Mouse (Mus musculus): ENCODE measurements around the gene Man2a1.

Man2a1 gene

GRCm38 (mm10) chr17:64600372-64601090, at the start of gene Man2a1:
TSS of gene Man2a1 (plus strand) at chr17:64600736.
- DNase-seq = peak; percentile 91

DNA sequence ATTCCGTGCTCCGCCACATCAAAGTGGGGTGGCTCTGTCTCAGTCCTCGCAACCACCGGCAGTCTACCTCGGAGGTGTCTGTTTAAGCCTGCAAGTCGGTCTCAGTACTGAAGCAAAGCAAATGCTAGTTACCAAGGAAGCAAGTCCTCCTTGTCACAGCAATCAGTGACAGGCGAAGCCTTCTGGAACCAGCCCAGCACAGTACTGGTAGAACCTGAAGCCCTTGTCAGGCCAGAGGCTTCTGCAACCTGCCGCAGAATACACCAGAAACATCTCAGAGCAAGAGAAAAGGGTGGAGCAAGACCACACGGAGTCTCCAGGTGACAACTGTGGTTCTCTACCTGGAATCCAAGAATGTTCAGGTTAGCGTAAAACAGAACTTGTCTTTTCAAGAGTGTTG, 47.2 kb upstream of the Man2a1 start:
- DNase-seq = no peak

DNA sequence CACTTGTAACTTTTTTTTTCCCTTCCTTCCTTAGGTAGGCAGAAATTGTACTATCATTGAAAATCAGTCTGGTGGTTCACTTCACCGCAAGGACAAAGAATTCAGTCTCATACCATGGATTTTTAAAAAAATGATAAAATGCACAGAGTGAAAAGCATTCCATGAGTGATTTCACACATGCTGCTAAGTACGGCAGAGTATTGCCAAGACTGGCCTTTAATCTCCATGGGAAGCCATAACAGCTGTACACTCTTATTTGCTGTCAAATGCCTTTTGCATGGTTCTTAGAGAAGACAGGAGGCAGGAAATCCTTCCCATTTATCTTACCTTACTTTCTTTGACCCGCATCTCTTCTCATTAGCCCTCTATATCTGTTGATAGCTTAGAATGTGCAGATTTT, 45.6 kb upstream of the Man2a1 start:
- no peak for DNase-seq

DNA sequence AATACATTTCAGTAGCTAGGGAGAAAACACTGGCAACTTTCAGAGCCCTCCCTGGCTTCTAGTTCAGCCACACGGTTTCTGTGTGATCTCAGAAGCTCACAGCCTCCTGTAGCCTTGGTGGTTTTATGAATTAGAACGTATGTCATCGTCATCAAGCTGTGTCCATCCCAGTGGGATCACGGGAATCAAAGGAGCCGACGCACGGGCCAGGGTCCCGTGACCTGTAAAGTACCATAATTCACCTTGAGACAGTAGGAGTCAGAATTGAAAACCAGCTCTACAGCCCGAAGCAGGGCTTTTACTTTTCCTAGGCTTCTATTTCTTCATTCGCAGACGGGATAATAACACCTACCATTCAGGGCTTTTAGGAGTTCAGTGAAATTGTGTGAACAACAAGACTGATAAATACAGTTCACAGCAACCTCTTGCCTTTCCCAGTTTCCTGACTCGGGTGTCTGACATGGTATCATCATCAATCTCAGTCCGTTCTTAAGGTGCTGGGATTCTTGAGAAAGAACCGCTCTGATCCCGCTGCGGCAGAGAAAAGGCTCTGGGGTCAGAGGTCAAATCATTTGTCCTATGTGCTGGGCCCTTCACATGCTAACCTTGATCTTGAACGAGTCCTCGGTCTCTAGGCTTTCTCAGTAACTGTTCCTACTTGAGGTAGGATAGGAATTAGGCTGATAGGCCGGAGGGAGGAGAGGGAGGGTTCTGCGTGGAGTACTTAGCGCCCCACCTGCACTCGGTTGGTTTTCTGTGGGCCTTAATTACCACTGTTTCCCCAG, 43.7 kb upstream of the Man2a1 start:
- no peak for DNase-seq

- DNase-seq = no peak
Measured at GRCm38 (mm10) chr17:64558994-64559540, 41.5 kb upstream of the Man2a1 start.

DNA sequence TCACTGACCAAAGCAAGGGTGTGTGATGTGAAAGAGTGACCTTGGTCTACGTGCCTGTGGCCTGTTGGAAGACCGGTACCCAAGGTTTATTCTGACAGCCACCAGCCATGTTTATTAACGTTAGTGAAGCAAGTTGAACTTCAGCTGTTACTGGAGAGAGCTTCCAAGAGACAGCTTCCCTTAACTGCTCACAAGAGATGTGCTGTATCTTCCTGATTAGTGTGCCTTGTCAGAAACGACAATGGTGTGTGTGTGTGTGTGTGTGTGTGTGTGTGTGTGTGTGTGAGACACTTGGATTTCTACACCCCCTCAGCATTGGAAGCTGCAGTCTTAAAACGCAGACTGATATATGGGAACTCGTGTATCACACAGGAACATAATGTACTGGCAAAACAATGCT, 34.1 kb upstream of the Man2a1 start:
- DNase-seq = no peak

DNA sequence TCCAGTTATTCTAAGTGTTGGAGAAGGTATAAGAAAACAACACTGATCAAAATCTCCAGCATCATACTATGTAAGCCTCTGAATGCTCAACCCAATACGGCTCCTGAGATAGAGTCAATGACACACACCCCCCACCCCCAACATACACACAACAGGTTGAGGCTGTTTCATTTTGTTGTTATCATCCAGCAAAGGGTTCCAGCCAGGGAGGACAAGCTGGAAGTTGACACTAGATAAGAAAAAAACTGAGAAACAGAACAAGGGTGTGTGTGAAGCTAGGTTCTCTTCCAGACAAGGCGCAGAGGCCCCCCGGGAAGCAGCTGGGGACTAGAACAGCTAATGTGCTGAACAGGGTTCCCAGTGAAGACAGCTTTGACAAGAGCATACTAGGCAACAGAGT, 33.0 kb upstream of the Man2a1 start:
- DNase-seq = no peak

GRCm38 (mm10) chr17:64573981-64574380, 26.6 kb upstream of the Man2a1 start:
- peak; percentile 14 for DNase-seq

DNA sequence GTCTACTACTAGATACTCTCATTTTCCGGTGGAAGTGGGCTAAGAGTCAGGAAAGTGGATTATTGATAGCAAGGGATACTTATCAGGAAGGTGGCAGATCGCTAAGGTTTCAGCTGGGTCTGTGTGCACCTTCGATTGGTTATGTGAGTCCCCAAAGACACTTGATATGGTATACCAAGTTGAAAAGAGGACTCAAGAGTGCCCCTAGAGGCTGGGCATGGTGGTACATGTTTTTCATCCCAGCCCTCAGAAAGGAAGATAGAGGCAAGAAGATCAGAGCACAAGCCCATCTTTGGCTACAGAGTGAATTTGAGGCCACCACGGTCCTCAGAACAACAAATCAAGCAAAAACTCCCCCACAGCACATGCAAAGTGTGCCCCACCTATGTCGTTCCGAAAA, 25.3 kb upstream of the Man2a1 start:
- no peak for DNase-seq

- no peak for DNase-seq
Measured at GRCm38 (mm10) chr17:64577485-64577884, 23.1 kb upstream of the Man2a1 start.

DNA sequence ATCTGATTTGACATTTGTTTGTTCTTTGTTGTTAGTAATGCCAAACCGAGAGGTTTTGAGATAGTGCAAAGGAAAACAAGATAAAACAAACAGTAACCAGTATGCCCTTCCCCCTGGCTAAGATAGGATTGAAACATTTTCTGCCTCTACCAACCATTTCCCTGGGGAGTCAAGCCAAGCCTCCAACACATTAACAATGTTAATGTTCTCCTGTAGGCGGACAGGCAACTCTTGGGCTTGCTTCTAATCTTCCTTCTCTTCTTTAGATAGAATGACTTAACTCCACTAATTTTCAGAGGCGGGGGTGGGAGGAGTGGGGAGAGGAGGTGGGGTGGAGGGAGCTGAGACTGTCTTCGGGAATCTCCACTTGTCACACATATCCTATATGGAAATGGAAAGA, 22.2 kb upstream of the Man2a1 start:
- no peak for DNase-seq

DNA sequence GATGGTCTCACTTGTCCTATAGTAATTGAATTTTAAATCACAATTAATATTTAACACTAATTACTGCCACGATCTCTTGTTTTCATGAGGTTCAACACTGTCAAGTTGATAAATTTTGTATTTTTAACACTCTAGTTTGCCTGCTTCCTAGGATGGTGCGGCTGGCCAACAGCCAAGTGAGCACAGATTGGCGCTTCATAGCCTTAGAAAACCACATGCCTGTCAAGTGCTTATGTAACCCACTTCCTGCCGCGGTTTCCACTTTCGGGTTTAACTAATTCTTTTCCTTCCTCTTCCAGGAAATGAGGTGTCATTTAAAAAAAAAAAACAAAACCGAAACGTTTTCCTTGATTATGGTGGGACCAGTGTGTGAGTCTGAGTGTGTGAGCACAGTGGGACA, 20.8 kb upstream of the Man2a1 start:
- peak; percentile 79 for DNase-seq

GRCm38 (mm10) chr17:64581133-64581532, 19.4 kb upstream of the Man2a1 start:
- DNase-seq = no peak

DNA sequence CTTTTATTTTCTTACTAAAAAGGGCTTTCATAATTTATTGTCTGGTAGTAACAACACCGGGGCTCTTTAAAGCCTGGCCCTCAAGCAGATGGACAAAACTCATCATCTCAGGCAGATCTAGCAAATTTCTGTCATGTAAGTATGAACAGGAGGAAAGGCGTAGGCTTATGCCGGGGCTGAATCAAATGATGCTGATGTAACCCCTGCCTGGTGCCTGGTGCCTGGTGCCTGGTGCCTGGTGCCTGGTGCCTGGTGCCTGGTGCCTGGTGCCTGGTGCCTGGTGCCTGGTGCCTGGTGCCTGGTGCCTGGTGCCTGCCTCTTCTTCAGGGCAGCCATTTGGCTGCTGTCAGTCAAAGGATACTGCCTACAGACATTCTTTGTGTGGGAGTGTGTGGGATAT, 18.6 kb upstream of the Man2a1 start:
- peak; percentile 52 for DNase-seq

DNA sequence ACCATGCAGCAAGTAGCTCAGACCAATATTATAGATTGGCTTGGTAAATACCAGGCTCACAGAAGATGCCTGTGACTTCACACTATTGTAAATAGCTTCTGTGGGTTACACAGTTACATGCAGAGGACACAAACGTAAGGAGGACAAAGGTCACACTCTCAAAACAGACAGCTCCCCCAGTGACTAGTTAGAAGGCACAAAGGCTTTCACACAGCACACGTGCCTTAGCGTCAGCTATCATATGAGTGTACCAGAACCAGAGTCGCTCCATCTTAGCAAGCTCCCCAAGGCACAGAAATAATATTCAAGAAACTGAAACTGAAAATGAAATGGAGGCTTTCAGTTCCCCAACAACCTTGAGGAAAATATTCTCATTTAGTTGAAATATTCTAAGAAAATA, 10.1 kb upstream of the Man2a1 start:
- DNase-seq = no peak

DNA sequence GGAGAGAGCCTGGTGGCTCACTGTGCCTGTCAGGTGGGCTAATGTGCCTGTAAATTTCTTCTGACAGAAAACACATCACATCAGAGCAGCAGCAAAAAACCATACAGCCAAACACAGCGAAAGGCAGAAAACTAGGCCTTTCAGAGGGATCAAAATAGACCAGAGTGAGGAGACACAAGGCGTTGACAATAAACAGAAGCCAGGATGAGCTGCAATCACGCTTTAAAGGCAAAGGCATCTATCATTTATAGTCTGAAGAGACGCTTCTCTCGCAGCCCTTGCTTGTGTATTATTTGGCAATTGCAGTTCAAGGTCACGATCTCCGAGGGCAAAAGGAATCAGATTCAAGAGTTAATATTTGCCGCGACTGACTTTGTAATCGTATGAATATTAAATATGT, 9.2 kb upstream of the Man2a1 start:
- no peak for DNase-seq

GRCm38 (mm10) chr17:64592355-64592754, 8.2 kb upstream of the Man2a1 start:
- DNase-seq = no peak

GRCm38 (mm10) chr17:64592788-64593187, 7.7 kb upstream of the Man2a1 start:
- no peak for DNase-seq

- DNase-seq = no peak
Measured at GRCm38 (mm10) chr17:64597770-64598169, 2.8 kb upstream of the Man2a1 start.

DNA sequence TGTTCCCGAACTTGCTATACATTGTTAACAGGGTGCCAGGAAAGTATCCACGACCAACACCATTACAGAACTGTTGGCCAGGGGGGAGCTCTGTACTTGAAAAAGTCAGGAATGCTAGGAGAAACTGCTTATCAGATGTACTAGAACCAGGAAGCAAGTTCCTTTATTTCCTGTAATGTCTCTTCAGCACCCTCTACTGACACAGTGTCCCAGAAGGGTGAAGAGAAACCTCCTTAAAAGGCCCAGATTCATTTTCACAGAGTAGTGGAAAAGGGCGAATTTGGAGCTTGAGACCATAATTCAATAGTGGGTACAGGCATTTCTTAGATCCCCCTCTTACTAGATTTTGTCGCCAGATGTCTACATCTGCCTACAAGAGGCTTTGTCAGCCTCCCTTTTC, 620 bp upstream of the Man2a1 start:
- no peak for DNase-seq

DNA sequence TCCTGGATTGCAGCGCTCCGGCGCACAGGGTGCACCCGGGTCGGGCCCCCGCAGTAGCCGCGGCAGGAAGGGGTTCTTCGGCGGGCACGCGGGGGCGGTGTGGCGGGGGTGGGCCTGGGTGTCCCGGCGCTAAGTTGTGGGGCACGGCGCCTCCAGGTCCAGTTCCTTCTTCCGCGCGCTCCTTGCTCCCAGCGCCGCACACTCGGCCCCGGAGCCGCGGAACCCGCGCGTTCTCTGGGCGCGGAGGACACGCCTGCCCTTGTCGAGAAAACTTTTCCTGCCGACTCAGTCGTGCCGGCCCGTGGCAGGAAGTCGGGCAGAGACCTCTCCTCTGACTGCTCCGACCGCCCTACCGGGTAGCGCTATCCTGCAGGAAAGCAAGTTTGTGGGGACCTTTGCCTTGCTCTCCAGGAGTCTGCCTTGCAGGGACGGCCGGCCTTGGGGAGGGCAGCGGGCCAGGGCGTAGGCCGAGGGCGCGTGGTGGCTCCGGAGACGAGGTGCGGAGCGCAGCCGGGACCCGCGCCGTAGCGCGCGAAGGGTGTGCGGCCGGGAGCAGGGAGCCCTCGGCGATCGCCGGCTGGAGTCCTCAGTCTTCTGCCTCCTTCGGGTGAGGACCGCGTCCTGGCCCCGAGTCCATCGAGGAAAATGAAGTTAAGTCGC, 685 bp downstream of the Man2a1 start:
- DNase-seq = no peak

- no peak for DNase-seq
Measured at GRCm38 (mm10) chr17:64601751-64602578, 1.4 kb downstream of the Man2a1 start.

DNA sequence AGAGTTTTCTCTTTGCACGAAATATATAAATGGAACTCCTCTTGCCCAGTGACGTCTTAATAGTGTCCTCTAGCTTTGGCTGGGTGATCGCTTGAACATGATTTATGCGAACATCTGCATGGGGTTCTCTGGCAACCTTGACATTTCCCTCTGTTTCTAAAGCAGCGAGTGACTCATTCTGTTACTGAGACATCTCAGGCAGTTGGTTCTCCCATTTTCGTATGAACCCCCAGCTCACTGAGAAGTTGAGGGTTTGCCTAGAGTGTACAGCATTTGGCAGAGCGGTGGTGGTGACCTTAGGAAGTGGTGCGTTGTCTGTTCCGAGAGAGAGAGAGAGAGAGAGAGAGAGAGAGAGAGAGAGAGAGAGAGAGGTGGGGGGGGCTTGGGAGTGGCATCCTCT, 2.6 kb downstream of the Man2a1 start:
- no peak for DNase-seq
